Mouse (Mus musculus): Measurements from ENCODE around the gene Cd209g. TPM values are rescaled to one million over a fixed set of nuclear protein-coding genes. Genes with fewer than 3 reads are reported as not detected.

Gene Cd209g
- polyA plus RNA-seq, 1 experiment from 2014 or later, result 0.10 TPM

DNA sequence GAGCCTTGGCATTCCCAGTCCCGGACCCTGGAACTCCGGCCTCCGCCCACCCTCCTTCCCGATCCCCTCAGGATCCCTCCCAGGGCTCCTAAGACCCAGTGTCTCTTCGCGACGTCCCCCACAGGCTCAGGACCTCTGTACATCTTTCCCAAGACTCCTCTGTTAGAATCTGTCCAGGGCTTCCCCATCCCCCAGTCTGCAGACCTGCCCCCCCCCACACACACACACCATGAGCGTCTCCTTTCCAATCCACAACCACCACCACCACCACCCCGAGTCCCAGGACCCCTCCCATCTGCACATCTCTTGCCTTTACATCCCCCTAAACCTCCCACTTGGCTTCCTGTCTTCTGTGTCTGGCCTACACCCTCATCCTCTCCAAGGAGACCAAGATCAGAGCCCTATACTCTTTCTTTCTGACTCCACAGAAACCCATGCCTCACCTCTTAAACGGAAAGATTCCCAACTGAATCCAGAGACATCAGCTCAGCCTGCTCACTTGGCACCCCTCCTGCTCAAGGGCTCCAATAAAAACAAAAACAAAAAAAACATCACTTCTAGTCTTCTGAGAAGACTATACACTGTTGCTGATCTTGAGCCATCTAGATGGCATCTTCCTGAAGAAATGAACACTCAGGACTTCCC lies 33.1 kb downstream of the Cd209g start:
- Histone ChIP-seq H3K27me3 (ENCODE audit: insufficient read depth, poor library complexity, severe bottlenecking) (no peaks in the 10 kb centered on the region), H3K4me1 (peaks cover 4% of the 10 kb centered on the region; the same call in 1 of the 2 replicates), H3K27ac (peak overlapping the region; percentile 79), H3K36me3 (no peaks in the 10 kb centered on the region), H3K4me3 (peak overlapping the region; percentile 88), H3K9me3 (no peaks in the 10 kb centered on the region)
- WGBS, result 8% methylated on average over 10 of the region's 10 CpGs
- DNase-seq (ENCODE audit: low spot score), result no peak

DNA sequence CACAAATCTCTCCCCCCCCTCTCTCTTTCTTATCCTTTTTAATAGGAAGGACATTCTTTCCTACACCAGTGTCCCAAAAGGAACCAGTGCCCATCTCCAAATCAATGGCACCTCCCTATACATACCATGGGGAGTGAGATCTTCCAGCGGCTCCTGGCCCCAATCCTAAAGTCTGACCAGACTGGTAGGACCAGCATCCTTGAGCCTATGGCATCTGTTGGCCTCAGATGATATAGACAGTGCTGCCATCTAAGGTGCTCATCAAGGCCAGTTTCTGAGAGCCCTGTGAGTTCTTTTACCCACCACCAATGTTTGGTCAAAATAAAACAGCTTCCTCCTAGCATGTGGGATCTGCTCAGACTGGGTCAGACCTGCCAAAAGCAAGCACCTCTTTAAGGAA lies 34.0 kb downstream of the Cd209g start:
- WGBS, result 87% methylated on average over 1 of the region's 1 CpGs
- H3K9me3 ChIP-seq, result no peaks in the 10 kb centered on the region
- no peaks in the 10 kb centered on the region for H3K36me3 ChIP-seq
- H3K27me3 ChIP-seq (ENCODE audit: insufficient read depth, poor library complexity, severe bottlenecking), result no peaks in the 10 kb centered on the region
- DNase-seq (ENCODE audit: low spot score), result no peak
- no peak overlapping the region for H3K4me3 ChIP-seq
- peaks cover 4% of the 10 kb centered on the region; the same call in 1 of the 2 replicates for H3K4me1 ChIP-seq
- no peak overlapping the region for H3K27ac ChIP-seq

DNA sequence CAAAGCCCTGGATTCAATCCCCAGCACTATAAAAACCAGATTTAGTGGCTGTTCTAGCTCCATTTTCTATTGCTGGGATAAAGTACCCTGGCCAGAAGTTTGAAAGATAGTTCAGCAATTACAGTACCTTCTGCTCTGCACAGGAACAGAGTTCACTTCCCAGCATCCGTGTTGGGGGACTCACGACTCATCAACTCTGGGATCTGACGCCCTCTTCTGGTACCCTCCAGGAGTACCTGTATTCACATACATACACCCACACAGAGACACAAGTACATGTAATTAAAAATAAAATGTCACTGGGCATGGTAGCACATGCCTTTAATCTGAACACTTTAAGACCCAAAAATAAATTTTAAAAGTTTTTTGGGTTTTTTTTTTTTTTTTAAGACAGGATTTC lies 38.6 kb downstream of the Cd209g start:
- H3K9me3 ChIP-seq, result no peaks in the 10 kb centered on the region
- H3K27ac ChIP-seq, result no peak overlapping the region
- H3K36me3 ChIP-seq, result no peaks in the 10 kb centered on the region
- no peaks in the 10 kb centered on the region for H3K27me3 ChIP-seq (ENCODE audit: insufficient read depth, poor library complexity, severe bottlenecking)
- no peaks in the 10 kb centered on the region for H3K4me1 ChIP-seq
- H3K4me3 ChIP-seq, result no peak overlapping the region
- no peak for DNase-seq (ENCODE audit: low spot score)
- 72% methylated on average over 3 of the region's 3 CpGs for WGBS

DNA sequence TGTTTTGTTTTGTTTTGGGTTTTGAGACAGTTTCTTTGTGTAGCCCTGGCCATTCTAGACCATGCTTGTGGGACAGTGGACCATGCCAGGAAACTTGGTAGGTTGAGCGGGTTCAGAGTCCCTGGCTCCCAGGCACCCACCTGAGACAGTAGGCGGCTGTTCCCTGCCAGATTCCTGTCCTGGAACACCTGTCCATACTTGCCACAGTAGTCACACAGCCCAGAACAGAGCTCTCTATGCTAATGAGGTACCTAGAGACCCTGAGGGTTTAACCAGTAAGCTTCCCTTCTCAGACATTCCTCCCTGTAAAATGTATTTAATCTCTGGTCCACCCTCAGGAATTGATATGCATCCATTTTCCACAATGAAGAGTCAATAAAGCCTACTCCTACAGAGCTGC lies 40.1 kb downstream of the Cd209g start:
- Histone ChIP-seq H3K27me3 (ENCODE audit: insufficient read depth, poor library complexity, severe bottlenecking) (no peaks in the 10 kb centered on the region), H3K36me3 (no peaks in the 10 kb centered on the region), H3K9me3 (no peaks in the 10 kb centered on the region), H3K4me1 (no peaks in the 10 kb centered on the region), H3K27ac (no peak overlapping the region), H3K4me3 (no peak overlapping the region)
- no peak for DNase-seq (ENCODE audit: low spot score)
- WGBS, result 61% methylated on average over 2 of the region's 2 CpGs

- H3K4me1 ChIP-seq, result no peaks in the 10 kb centered on the region
Measured at GRCm38 (mm10) chr8:4183409-4183808, 49.5 kb downstream of the Cd209g start.

GRCm38 (mm10) chr8:4186151-4186550 lies 52.3 kb downstream of the Cd209g start:
- Histone ChIP-seq H3K27me3 (ENCODE audit: insufficient read depth, poor library complexity, severe bottlenecking) (no peaks in the 10 kb centered on the region), H3K4me3 (no peak overlapping the region), H3K27ac (no peak overlapping the region), H3K4me1 (peaks cover 3% of the 10 kb centered on the region; the same call in 1 of the 2 replicates), H3K9me3 (no peaks in the 10 kb centered on the region), H3K36me3 (peaks cover 19% of the 10 kb centered on the region)
- DNase-seq (ENCODE audit: low spot score), result no peak
- 92% methylated on average over 2 of the region's 2 CpGs for WGBS

More at GRCm38 (mm10) chr8:4183409-4183808, 49.5 kb downstream of the Cd209g start:
- Histone ChIP-seq H3K4me3 (no peak overlapping the region), H3K27me3 (ENCODE audit: insufficient read depth, poor library complexity, severe bottlenecking) (no peaks in the 10 kb centered on the region), H3K36me3 (peaks cover 18% of the 10 kb centered on the region), H3K9me3 (no peaks in the 10 kb centered on the region), H3K27ac (no peak overlapping the region)
- 70% methylated on average over 8 of the region's 8 CpGs for WGBS
- DNase-seq (ENCODE audit: low spot score), result no peak

Other genes with a start within 250 kb of the Cd209g start
- gene Cd209b, start 207.3 kb upstream of the Cd209g start, polyA plus RNA-seq (2016; fragmentation: Nextera tagmentation; extraction: Ambion mirVana), result not detected in 2 replicates
- gene Cd209c, start 179.4 kb upstream of the Cd209g start, polyA plus RNA-seq (2016; fragmentation: Nextera tagmentation; extraction: Ambion mirVana), result 0.28 and 0.46 TPM in 2 replicates
- gene Cd209f, start 28.3 kb upstream of the Cd209g start, polyA plus RNA-seq (2016; fragmentation: Nextera tagmentation; extraction: Ambion mirVana), result not detected in 2 replicates
- 16.1 and 18.8 TPM in 2 replicates for gene Evi5l, start 32.5 kb downstream of the Cd209g start, polyA plus RNA-seq (2016; fragmentation: Nextera tagmentation; extraction: Ambion mirVana)
- gene Prr36, start 83.4 kb downstream of the Cd209g start, polyA plus RNA-seq (2016; fragmentation: Nextera tagmentation; extraction: Ambion mirVana), result 0.55 and 1.5 TPM in 2 replicates
- 0.19 and 0.20 TPM in 2 replicates for gene Lrrc8e, start 92.7 kb downstream of the Cd209g start, polyA plus RNA-seq (2016; fragmentation: Nextera tagmentation; extraction: Ambion mirVana)
- gene Map2k7, start 104.6 kb downstream of the Cd209g start, polyA plus RNA-seq (2016; fragmentation: Nextera tagmentation; extraction: Ambion mirVana), result 27.5 and 30.0 TPM in 2 replicates
- gene Gm49320, start 104.8 kb downstream of the Cd209g start, polyA plus RNA-seq (2016; fragmentation: Nextera tagmentation; extraction: Ambion mirVana), result 0.59 TPM in 1 of 2 replicates, not detected in the other
- gene Tgfbr3l, start 114.1 kb downstream of the Cd209g start, polyA plus RNA-seq (2016; fragmentation: Nextera tagmentation; extraction: Ambion mirVana), result 2.4 and 2.5 TPM in 2 replicates
- 47.8 and 60.2 TPM in 2 replicates for gene Snapc2, start 119.0 kb downstream of the Cd209g start, polyA plus RNA-seq (2016; fragmentation: Nextera tagmentation; extraction: Ambion mirVana)
- gene Ctxn1, start 125.2 kb downstream of the Cd209g start, polyA plus RNA-seq (2016; fragmentation: Nextera tagmentation; extraction: Ambion mirVana), result 33.2 and 59.1 TPM in 2 replicates
- 70.2 and 72.0 TPM in 2 replicates for gene Timm44, start 141.8 kb downstream of the Cd209g start, polyA plus RNA-seq (2016; fragmentation: Nextera tagmentation; extraction: Ambion mirVana)
- gene Ccl25, start 191.1 kb downstream of the Cd209g start, polyA plus RNA-seq (2016; fragmentation: Nextera tagmentation; extraction: Ambion mirVana), result 15.8 and 16.5 TPM in 2 replicates
- gene Elavl1, start 191.3 kb downstream of the Cd209g start, polyA plus RNA-seq (2016; fragmentation: Nextera tagmentation; extraction: Ambion mirVana), result 229 and 261 TPM in 2 replicates

Data from heart, embryonic 10.5 days (tissue).